Mouse (Mus musculus) adrenal gland, postnatal 4 days (tissue): ENCODE results near the gene Uba5. TPM values are rescaled to one million over a fixed set of nuclear protein-coding genes. Genes with fewer than 3 reads are reported as not detected.

ENCODE experiments used
- total RNA-seq, 2 experiments: library from RNA; stranded (reverse); gene quantifications; 2 replicates each; pipeline ENCODE4 v1.2.3; 2021

Gene Uba5
- total RNA-seq, 2 experiments from 2014 or later = 36.9 to 40.3 TPM

Other genes starting within 250 kb of the Uba5 start
- gene Nphp3, start 60.6 kb downstream of the Uba5 start, total RNA-seq = 10 to 100 TPM in 1 of 2 experiments, 1 to 10 TPM in 1; 9.8 to 10.6 TPM
- gene Gm28305, start 22.5 kb downstream of the Uba5 start, total RNA-seq = not detected
- 10 to 100 TPM; 33.8 to 42.7 TPM for gene Acad11, start 243 bp upstream of the Uba5 start, total RNA-seq
- gene Ackr4, start 63.8 kb upstream of the Uba5 start, total RNA-seq = 1 to 10 TPM; 1.2 to 1.4 TPM
- 10 to 100 TPM; 50.6 to 57.1 TPM for gene Dnajc13, start 199.8 kb upstream of the Uba5 start, total RNA-seq